Mouse (Mus musculus): ENCODE measurements at regions not wholly inside any gene's neighbourhood (a gene's known extent, or its start where the extent isn't known, plus 50 kb on each side); places are given as distances from the start of the nearest gene placed in this dataset.

- DNase-seq (ENCODE audit: low spot score in 2 of 2) = no peak
Observed at GRCm38 (mm10) chr4:95105424-95105823, 53.4 kb upstream of the Jun start.

- DNase-seq (ENCODE audit: low spot score in 2 of 2) = peak in 1 of 2 experiments; percentile 25
Observed at GRCm38 (mm10) chr4:95105926-95106622, 54.1 kb upstream of the Jun start.

GRCm38 (mm10) chr4:95106881-95107665, 55.1 kb upstream of the Jun start:
- DNase-seq (ENCODE audit: low spot score in 2 of 2) = no peak

GRCm38 (mm10) chr4:95108811-95109210, 56.8 kb upstream of the Jun start:
- no peak for DNase-seq (ENCODE audit: low spot score in 2 of 2)

GRCm38 (mm10) chr4:95110828-95111227, 58.8 kb upstream of the Jun start:
- no peak for DNase-seq (ENCODE audit: low spot score in 2 of 2)

GRCm38 (mm10) chr4:95117158-95117681, 65.2 kb upstream of the Jun start:
- DNase-seq (ENCODE audit: low spot score in 2 of 2) = no peak

GRCm38 (mm10) chr4:95120876-95121275, 68.9 kb upstream of the Jun start:
- no peak for DNase-seq (ENCODE audit: low spot score in 2 of 2)

GRCm38 (mm10) chr4:95125346-95125745, 73.3 kb upstream of the Jun start:
- no peak for DNase-seq (ENCODE audit: low spot score in 2 of 2)

- no peak for DNase-seq (ENCODE audit: low spot score in 2 of 2)
Observed at GRCm38 (mm10) chr4:95127970-95128369, 75.9 kb upstream of the Jun start.

- no peak for DNase-seq (ENCODE audit: low spot score in 2 of 2)
Observed at GRCm38 (mm10) chr4:95133815-95134214, 81.8 kb upstream of the Jun start.

GRCm38 (mm10) chr4:95134611-95135010, 82.6 kb upstream of the Jun start:
- DNase-seq (ENCODE audit: low spot score in 2 of 2) = no peak

- DNase-seq (ENCODE audit: low spot score in 2 of 2) = no peak
Observed at GRCm38 (mm10) chr4:95137413-95138143, 85.6 kb upstream of the Jun start.

GRCm38 (mm10) chr4:95138676-95139075, 86.7 kb upstream of the Jun start:
- no peak for DNase-seq (ENCODE audit: low spot score in 2 of 2)

- no peak for DNase-seq (ENCODE audit: low spot score in 2 of 2)
Observed at GRCm38 (mm10) chr4:95141253-95141652, 89.2 kb upstream of the Jun start.

- DNase-seq (ENCODE audit: low spot score in 2 of 2) = no peak
Observed at GRCm38 (mm10) chr4:95143130-95143529, 91.1 kb upstream of the Jun start.

- DNase-seq (ENCODE audit: low spot score in 2 of 2) = no peak
Observed at GRCm38 (mm10) chr4:95143668-95144067, 91.6 kb upstream of the Jun start.

GRCm38 (mm10) chr4:95144440-95144839, 92.4 kb upstream of the Jun start:
- no peak for DNase-seq (ENCODE audit: low spot score in 2 of 2)

GRCm38 (mm10) chr4:95146268-95146667, 94.2 kb upstream of the Jun start:
- DNase-seq (ENCODE audit: low spot score in 2 of 2) = no peak

- no peak for DNase-seq (ENCODE audit: low spot score in 2 of 2)
Observed at GRCm38 (mm10) chr4:95148665-95149064, 96.6 kb upstream of the Jun start.

- no peak for DNase-seq (ENCODE audit: low spot score in 2 of 2)
Observed at GRCm38 (mm10) chr4:95151678-95152077, 99.7 kb upstream of the Jun start.

- no peak for DNase-seq (ENCODE audit: low spot score in 2 of 2)
Observed at GRCm38 (mm10) chr4:95152431-95153115, 100.6 kb upstream of the Jun start.

Measured in adrenal gland, adult 18-20 months (tissue).